Mouse (Mus musculus): ENCODE measurements around the gene Golga7b.

Golga7b gene

DNA sequence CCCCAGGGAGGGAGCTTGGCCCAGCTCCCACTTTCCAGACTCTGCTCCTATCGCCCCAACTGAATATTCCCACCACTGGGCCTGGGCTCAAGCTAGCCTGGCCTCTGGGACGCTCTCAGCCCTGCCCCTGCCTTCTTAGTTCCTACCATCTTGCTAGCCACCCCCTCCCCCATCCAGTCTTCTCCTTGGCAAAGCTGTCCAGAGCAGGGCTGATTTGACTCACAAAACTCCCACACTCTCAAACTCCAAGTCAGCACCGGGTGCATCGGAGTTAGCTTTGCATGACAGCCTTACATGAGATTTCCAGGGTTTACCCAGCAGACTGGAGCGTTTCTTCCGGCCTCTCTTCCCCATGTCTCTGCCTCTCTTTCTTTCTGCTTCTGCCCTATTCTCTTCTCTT is 45.8 kb downstream of the Golga7b start:
- intact Hi-C loops (cut with DNase I): no loop called here

DNA sequence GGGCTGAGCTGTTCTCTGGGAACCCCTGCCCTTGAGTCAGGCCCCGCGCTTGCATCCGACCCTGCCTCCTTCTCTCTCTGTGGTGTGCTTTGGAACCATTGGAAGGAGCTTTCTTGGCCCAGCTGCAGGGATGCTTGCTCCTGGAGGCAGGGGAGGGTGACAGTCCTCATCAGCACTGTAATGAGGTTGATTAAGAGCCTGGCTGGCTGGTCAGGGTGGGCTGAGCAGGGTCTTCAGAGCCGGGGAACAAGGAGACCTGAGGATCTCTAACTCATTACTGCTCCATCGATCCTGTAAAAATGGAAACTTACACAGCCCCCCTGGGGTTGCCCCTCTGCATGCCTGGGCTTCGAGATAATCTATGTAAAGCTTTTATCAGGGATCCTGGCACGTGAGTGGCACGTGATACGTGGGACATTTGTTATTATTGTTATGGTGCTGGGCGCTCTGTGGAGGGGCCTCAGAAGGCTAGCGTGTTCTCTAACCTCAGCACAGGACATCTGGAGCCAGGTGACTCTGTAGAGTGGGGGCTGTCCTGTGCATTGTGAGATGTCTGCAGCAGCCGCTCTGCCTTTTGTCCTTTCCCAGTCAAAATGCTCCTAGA is 55.9 kb downstream of the Golga7b start:
- intact Hi-C loops (cut with DNase I): no loop called here

DNA sequence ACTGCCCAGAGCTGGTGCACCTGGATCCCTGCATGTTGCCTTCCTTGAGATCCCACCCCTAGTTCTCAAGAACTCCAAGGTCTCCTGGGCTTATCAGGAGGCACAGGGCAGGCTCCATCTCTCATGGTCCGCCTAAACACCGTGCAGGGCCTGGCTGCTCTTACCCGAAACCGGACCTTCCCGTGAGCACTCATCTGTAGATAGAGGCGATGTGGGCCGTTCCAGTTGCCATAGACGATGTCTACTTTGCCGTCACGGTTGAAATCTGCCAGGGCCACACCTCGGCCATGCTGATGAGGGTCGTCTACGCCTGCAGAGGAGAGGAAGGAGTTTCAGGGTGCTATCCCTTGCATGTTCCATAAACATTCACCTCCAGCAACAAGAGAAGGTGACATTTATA is 57.1 kb downstream of the Golga7b start:
- intact Hi-C loops (cut with DNase I): no loop called here

DNA sequence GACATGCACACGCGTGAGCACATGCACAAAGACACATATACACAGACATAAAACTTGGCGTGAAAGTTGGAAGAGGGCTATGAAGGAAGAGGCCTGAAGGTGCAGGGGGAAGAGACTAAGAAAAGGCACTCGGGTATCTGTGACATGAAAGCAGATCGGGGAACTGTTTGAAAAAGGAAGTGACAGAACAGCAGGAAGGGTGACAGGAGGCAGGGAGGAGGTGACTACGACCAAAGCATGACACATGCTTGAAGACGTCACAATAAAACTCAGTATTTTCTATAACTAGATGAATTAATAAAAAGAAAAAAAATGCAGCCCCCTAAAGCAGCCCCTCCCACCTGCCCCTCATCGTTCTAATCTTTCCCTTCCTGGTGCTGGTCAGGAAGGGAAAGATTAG is 58.4 kb downstream of the Golga7b start:
- intact Hi-C loops (cut with DNase I): no loop called here

DNA sequence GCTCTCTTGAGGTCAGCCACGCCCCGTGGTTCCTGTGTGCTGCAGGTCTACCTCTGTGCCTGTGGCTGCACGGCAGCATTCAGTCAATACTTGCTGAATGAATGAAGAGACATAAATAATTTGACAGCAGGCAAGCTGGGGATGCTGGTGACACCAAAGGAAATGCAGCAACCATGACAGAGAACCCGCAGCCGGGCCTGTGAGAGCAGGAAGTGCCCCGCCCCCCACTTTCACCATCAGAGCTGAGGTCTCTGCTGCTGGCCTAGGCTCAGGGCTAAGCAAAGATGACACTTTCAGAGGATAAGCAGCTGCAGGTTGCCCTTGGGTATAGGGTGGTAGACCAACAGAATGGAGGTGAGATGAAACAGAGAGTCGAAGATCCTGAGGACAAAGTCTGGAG is 58.8 kb downstream of the Golga7b start:
- intact Hi-C loops (cut with DNase I): no loop called here

DNA sequence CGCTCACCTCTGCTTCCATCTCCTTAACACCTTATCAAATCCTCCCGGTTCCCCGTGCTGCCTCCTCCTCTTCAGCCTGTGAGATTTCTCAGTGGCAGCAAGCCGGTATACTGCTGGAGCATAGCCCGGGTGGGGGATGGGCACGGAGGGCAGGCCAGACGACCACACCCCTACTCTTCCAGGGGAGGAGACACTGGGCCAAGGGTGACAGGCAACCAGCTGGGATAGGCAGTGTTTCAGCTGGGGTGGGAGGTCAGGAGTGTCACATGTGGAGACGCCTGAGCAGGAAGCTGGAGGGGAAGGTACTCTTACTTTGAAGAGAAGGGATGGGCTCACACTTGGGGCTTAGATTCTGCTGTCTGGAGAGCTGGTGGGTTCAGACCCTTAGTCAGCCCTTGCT is 59.6 kb downstream of the Golga7b start:
- intact Hi-C loops (cut with DNase I): no loop called here

DNA sequence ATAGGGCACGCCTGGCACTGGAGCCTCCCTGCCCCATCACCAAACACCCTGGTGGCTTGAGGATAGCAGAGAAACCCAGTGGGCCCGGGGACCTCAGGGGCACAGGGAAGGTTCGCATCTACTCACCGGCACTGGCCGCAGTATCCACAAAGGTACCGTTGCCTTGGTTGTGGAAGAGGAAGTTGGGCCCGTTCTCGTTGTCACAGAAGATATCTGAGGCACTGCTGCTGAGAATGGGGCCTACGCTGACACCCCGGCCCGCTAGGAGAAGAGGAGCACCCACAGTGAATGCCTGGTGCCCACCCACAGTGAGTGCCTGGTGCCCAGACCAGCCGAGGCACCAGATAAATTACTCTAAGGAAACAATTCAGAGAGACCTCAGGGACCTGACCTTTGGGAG is 61.6 kb downstream of the Golga7b start:
- intact Hi-C loops (cut with DNase I): no loop called here

DNA sequence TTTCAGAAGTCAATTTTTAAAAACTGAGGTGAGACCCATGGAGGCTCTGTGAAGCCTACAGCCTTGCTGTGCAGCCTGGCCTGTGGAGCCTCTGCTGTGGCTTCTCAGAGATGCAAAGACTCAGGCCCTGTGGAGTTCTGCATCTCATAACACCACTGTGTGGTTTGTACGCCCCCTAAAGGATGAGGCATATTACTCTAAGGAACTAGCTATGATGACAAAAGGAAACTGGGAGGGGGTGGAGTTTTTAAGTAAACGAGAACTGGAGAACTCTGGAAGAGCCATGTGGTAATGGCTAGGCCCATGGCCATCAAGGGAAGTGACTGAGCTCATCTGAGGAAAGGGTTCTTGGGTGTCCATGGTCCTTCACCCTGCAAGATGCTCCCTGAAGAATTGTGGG is 64.0 kb downstream of the Golga7b start:
- intact Hi-C loops (cut with DNase I): loop anchor here (10.0 kb wide), 1 partner anchor 463 kb away; the partner anchor contains the start of gene Hps1

DNA sequence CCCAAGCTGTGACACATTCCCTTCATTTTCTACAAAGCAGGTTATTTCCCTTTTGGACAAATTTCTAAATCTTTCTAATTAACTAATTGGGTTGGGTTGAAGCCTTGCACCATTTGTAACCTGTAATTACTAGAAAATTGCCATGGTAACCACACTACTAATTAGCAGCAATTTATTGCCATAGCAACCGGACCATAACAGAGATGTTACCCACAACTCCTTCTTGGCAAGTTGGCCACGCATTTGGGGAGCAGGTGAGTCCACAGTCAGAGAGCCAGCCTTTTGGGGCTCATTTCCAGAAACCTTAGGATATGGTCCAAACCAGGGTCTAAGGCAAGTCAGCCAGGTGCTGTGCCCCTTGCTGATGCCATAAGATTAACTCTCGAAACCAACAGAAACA is 64.8 kb downstream of the Golga7b start:
- intact Hi-C loops (cut with DNase I): loop anchor here (10.0 kb wide), 1 partner anchor 463 kb away; the partner anchor contains the start of gene Hps1

DNA sequence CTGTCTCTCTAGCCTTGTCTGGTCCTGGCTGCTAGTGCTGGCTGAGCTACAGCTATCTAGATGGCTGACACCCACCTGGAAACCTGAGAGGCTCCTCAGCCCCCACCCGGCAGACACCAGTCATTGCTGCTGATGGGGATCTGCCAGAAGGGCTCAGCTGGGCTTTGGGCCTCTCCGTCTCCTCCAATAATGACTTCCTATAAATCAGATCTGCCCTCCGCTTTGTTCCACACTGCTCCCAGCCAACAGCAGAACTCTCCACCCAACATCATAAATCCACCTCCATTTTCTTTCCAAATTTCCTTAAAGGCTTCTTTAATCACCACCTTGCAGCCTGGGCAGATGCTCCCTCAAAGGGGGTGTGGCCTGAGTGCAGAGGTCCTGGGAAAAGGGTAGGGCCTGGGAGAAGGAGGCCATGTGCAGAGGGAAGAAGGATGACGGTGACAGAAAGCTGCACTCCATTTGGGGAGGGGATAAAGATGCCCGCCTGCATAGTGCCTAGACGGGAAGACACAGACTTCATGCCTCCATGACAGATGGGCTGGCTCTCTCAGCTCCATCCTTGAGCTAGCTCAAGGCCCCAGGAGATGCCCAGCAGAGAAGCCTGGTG is 67.8 kb downstream of the Golga7b start:
- intact Hi-C loops (cut with DNase I): loop anchor here (5.0 to 10.0 kb wide), 4 partner anchors 112 to 460 kb away; partner anchors contain the start of gene Hps1

DNA sequence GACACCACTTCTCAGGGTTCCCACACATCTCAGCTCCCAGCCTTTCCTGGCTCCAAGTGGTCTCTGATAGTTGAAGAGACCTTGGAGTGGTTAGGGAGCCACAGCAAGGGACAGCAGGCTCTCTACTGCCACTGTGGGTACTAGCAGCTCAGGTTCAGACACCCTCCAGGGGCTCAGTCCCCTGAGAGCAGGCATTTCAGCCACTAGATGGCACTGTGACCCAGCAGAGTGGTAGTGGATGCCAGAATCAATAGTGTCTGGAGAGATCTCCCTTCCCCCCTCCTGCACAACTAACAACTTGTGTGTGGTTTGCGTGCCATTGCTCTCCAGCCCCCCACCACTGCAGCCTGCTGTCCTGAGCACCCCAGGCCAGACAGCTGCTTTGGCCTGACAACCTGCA is 68.5 kb downstream of the Golga7b start:
- intact Hi-C loops (cut with DNase I): loop anchor here (5.0 to 10.0 kb wide), 4 partner anchors 111 to 459 kb away; partner anchors contain the start of gene Hps1

DNA sequence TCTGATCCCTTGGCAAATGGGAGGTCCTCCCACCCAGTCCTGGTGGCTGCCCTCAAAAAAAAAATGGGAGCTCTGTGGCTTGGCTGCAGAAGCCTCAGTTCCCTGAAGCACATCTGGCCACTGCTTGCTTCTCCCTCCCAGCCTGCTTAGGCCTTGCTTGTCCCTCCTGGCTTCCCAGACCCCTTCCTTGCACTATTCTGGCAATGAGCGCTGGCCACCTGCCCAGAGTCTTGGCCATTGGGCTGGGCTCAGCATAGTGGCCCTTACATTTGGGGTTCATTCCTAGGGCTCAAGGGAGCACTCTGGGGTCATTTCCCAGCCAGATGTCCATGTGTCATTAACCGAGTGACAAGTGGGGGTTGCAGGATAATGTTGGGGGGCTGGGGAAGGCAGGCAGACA is 69.2 kb downstream of the Golga7b start:
- intact Hi-C loops (cut with DNase I): loop anchor here (5.0 to 10.0 kb wide), 4 partner anchors 111 to 458 kb away; partner anchors contain the start of gene Hps1

DNA sequence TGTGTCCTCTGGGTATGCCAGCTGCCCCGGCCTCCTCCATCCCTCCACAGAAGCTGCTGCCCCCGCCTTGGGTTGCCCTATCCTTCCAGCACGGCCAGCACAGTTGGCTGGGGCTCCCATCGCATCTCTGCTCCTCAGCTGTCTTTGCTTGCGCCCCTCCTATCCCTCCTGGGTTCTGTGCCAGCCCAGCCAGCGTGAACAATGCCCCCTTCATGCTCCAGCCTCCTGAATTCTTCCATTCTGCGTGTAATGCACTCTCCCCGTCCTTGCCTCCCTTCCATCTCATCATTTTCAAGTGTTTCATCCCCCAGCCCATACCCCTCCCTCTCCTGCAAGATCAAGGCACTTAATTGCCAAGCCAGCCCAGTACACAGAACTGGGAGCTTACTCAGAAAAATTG is 69.6 kb downstream of the Golga7b start:
- intact Hi-C loops (cut with DNase I): loop anchor here (5.0 to 10.0 kb wide), 4 partner anchors 110 to 458 kb away; partner anchors contain the start of gene Hps1

DNA sequence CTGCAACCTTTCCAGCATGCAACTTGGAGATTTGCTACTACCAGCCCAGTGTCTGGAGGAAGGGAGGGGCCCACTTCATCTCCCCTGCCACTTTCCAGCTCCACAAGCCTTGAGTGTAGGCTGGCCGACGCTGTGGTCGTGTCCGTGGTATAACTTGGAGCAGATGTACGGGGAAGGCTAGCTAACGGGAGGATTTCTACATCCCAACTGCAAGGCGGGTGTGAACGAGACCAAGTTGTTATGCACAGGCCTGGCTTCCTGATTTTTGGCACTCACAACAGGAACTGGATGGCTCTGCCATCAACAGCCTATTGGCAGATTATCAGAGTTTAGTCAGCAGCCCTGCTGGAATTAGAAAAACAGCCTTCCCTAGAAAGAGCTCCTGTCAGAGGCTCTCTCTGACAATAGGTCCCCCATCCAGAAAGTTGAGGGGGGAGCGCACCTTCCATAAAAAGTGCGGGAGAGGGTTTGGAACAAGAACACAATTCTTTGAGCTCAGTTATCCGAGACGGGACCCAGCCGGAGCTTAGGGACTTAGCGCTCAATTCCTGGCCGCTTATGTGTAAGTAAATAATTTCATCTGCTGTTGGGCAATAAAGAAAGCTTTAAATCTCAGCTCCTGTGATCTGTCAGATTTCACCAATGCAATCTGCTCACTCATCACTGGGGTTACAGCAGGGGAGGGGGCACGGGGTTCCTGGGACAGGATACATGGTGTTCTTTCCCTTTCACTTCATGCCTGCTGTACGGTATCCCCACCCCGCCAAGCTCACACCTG is 70.5 kb downstream of the Golga7b start:
- intact Hi-C loops (cut with DNase I): loop anchor here (5.0 to 10.0 kb wide), 4 partner anchors 109 to 457 kb away; partner anchors contain the start of gene Hps1

Small RNA genes within 50 kb of the gene (microRNA-seq; reads per million reads assigned to microRNA genes)
- gene Gm26339 (0 reads per million in 2 experiments), gene Mir3085 (0 reads per million in 2 experiments)
